Mouse (Mus musculus): ENCODE data around the gene Ptprn2.

GRCm38 (mm10) chr12:117261165-117261440, 775.6 kb downstream of the Ptprn2 start:
- TF ChIP-seq TCF12 (IDR thresholded peaks at IDR 0.05; ENCODE audit: insufficient read depth, poor library complexity, severe bottlenecking) (no peak), POLR2A (IDR thresholded peaks at IDR 0.05; ENCODE audit: insufficient read length, low read depth) (no peak), MAX (IDR thresholded peaks at IDR 0.05; ENCODE audit: low read depth) (no peak), USF1 (IDR thresholded peaks at IDR 0.05; ENCODE audit: low read depth) (no peak)
